Mouse (Mus musculus) kidney, adult 11 months (tissue): Measurements from ENCODE around the gene Gm49486.
A peak's percentile ranks its signal among the peaks of the same experiment; 100 is the strongest.

Experiments
- DNase-seq: peaks from one replicate; pipeline ENCODE4 v3.0.0; 2022

The Gm49486 gene

GRCm38 (mm10) chr15:79273020-79273419, 43.8 kb downstream of the Gm49486 start:
- DNase-seq, result no peak

GRCm38 (mm10) chr15:79277728-79278127, 48.5 kb downstream of the Gm49486 start:
- DNase-seq, result no peak

- no peak for DNase-seq
Measured at GRCm38 (mm10) chr15:79280209-79280608, 51.0 kb downstream of the Gm49486 start.

GRCm38 (mm10) chr15:79280850-79281249, 51.7 kb downstream of the Gm49486 start:
- DNase-seq, result no peak

GRCm38 (mm10) chr15:79281389-79281788, 52.2 kb downstream of the Gm49486 start:
- DNase-seq, result no peak

- no peak for DNase-seq
Measured at GRCm38 (mm10) chr15:79282434-79282833, 53.2 kb downstream of the Gm49486 start.

- peak; percentile 70 for DNase-seq
Measured at GRCm38 (mm10) chr15:79283371-79283770, 54.2 kb downstream of the Gm49486 start.

- DNase-seq, result peak; percentile 89
Measured at GRCm38 (mm10) chr15:79285399-79285798, 56.2 kb downstream of the Gm49486 start, which contains the start of gene Baiap2l2. Baiap2l2 (minus strand) TSS chr15:79285537.

GRCm38 (mm10) chr15:79286141-79286540, 57.0 kb downstream of the Gm49486 start:
- DNase-seq, result peak; percentile 79

GRCm38 (mm10) chr15:79287091-79287490, 57.9 kb downstream of the Gm49486 start:
- peak; percentile 58 for DNase-seq

GRCm38 (mm10) chr15:79288387-79288786, 59.2 kb downstream of the Gm49486 start:
- DNase-seq, result no peak

GRCm38 (mm10) chr15:79289441-79289840, 60.2 kb downstream of the Gm49486 start:
- no peak for DNase-seq

- no peak for DNase-seq
Measured at GRCm38 (mm10) chr15:79290340-79290739, 61.1 kb downstream of the Gm49486 start.

GRCm38 (mm10) chr15:79292779-79293178, 63.6 kb downstream of the Gm49486 start:
- no peak for DNase-seq

- DNase-seq, result no peak
Measured at GRCm38 (mm10) chr15:79298553-79298952, 69.4 kb downstream of the Gm49486 start.

- no peak for DNase-seq
Measured at GRCm38 (mm10) chr15:79299563-79300155, 70.5 kb downstream of the Gm49486 start.

- no peak for DNase-seq
Measured at GRCm38 (mm10) chr15:79303725-79304124, 74.5 kb downstream of the Gm49486 start.

- no peak for DNase-seq
Measured at GRCm38 (mm10) chr15:79304832-79305231, 75.6 kb downstream of the Gm49486 start.

- no peak for DNase-seq
Measured at GRCm38 (mm10) chr15:79306043-79306637, 76.9 kb downstream of the Gm49486 start.
